Mouse (Mus musculus) embryonic facial prominence, embryonic 11.5 days (tissue): ENCODE measurements around the gene Miga2. TPM values are rescaled to one million over a fixed set of nuclear protein-coding genes. Genes with fewer than 3 reads are reported as not detected.
A peak's percentile ranks its signal among the peaks of the same experiment; 100 is the strongest.

Source experiments
- ATAC-seq: fragments of 200-750 bp; cut with Nextera tagmentation; replicated peaks from 2 replicates; pipeline ENCODE4 v1.8.0; 2017; ENCODE audit warnings: low read depth; ENCODE audit not compliant: insufficient number of reproducible peaks, low FRiP score, low TSS enrichment
- DNase-seq: peaks from one replicate; pipeline ENCODE4 v3.0.0-alpha.2; 2015; ENCODE audit warnings: low spot score
- H3K27ac ChIP-seq: fragments of 300-500 bp; sonication (generic); replicated peaks from 2 replicates; pipeline ENCODE4 v1.5.1; 2014; ENCODE audit warnings: mild to moderate bottlenecking, low read depth, low read length, control low read depth
- H3K27me3 ChIP-seq: fragments of 300-500 bp; sonication (generic); 2 replicates; pipeline ENCODE4 v1.6.1; 2014; ENCODE audit warnings: mild to moderate bottlenecking, low read length, moderate library complexity, mixed read lengths; ENCODE audit not compliant: control insufficient read depth, insufficient read depth
- H3K36me3 ChIP-seq: fragments of 300-500 bp; sonication (generic); replicated peaks from 2 replicates; pipeline ENCODE4 v1.6.1; 2014; ENCODE audit warnings: low read depth, mild to moderate bottlenecking, low read length, moderate library complexity, mixed read lengths; ENCODE audit not compliant: control insufficient read depth, insufficient read depth
- H3K4me1 ChIP-seq: fragments of 300-500 bp; sonication (generic); 2 replicates; pipeline ENCODE4 v1.6.1; 2014; ENCODE audit warnings: low read length, mixed read lengths; ENCODE audit not compliant: control insufficient read depth, insufficient read depth
- H3K4me2 ChIP-seq: fragments of 300-500 bp; sonication (generic); 2 replicates; pipeline ENCODE4 v1.6.1; 2014; ENCODE audit warnings: low read depth, mild to moderate bottlenecking, control low read depth, low read length, moderate library complexity
- H3K4me3 ChIP-seq: fragments of 300-500 bp; sonication (generic); 2 replicates; pipeline ENCODE4 v1.5.1; 2014; ENCODE audit warnings: low read depth, low read length, control low read depth
- H3K9ac ChIP-seq: fragments of 300-500 bp; sonication (generic); replicated peaks from 2 replicates; pipeline ENCODE4 v1.6.1; 2014; ENCODE audit warnings: mild to moderate bottlenecking, control low read depth, low read length
- H3K9me3 ChIP-seq: fragments of 300-500 bp; sonication (generic); replicated peaks from 2 replicates; pipeline ENCODE4 v1.6.1; 2016; ENCODE audit warnings: mild to moderate bottlenecking, low read length, inconsistent platforms, mixed read lengths; ENCODE audit not compliant: control insufficient read depth
- WGBS: fragments of 180-500 bp; shearing (Covaris S2); extraction: QIAGEN DNeasy Blood & Tissue Kit; methylation state at CpG from one replicate; pipeline ENCODE4 v1.1.7; 2014; 5-methylcytosine and 5-hydroxymethylcytosine counted together
- polyA plus RNA-seq: library from polyadenylated mRNA; unstranded; fragments of >200 nt; fragmentation: Nextera tagmentation; extraction: Ambion mirVana; gene quantifications from 2 replicates; pipeline ENCODE4 v1.2.1, GENCODE M21; 2014

Gene Miga2
- polyA plus RNA-seq, 1 experiment from 2014 or later, result 15.6 TPM

GRCm38 (mm10) chr2:30362865-30363264 lies 1.2 kb upstream of the Miga2 start:
- H3K9ac ChIP-seq, result no peak overlapping the region
- H3K9me3 ChIP-seq, result no peaks in the 10 kb centered on the region
- H3K27ac ChIP-seq, result no peak overlapping the region
- peaks cover 2% of the 10 kb centered on the region; the same call in 1 of the 2 replicates for H3K36me3 ChIP-seq
- H3K4me2 ChIP-seq, result no peak overlapping the region
- DNase-seq (no peak), ATAC-seq (no peak)
- no peaks in the 10 kb centered on the region for H3K27me3 ChIP-seq
- 74% methylated on average over 5 of the region's 5 CpGs for WGBS
- peaks cover 5% of the 10 kb centered on the region; the same call in 1 of the 2 replicates for H3K4me1 ChIP-seq
- H3K4me3 ChIP-seq, result no peak overlapping the region

GRCm38 (mm10) chr2:30365281-30366069 lies 1.4 kb downstream of the Miga2 start:
- ATAC-seq (no peak), DNase-seq (no peak)
- Histone ChIP-seq H3K27me3 (no peaks in the 10 kb centered on the region), H3K9me3 (no peaks in the 10 kb centered on the region), H3K4me2 (peak overlapping the region; percentile 88), H3K27ac (no peak overlapping the region), H3K36me3 (peaks cover 9% of the 10 kb centered on the region), H3K4me1 (no peaks in the 10 kb centered on the region), H3K4me3 (peak overlapping the region; percentile 93), H3K9ac (peak overlapping the region; percentile 89; the same call in 1 of the 2 replicates)
- 87% methylated on average over 2 of the region's 2 CpGs for WGBS

- Histone ChIP-seq H3K4me3 (no peak overlapping the region), H3K27ac (no peak overlapping the region), H3K9me3 (no peaks in the 10 kb centered on the region), H3K9ac (no peak overlapping the region), H3K36me3 (peaks cover 12% of the 10 kb centered on the region), H3K4me2 (no peak overlapping the region), H3K4me1 (no peaks in the 10 kb centered on the region), H3K27me3 (no peaks in the 10 kb centered on the region)
- ATAC-seq, result no peak
- WGBS, result 76% methylated on average over 5 of the region's 5 CpGs
- DNase-seq, result no peak
Observed at GRCm38 (mm10) chr2:30366203-30366602, 2.2 kb downstream of the Miga2 start.

- DNase-seq (no peak), ATAC-seq (no peak)
- Histone ChIP-seq H3K4me3 (no peak overlapping the region), H3K9me3 (no peaks in the 10 kb centered on the region), H3K4me1 (no peaks in the 10 kb centered on the region), H3K9ac (no peak overlapping the region), H3K4me2 (no peak overlapping the region), H3K36me3 (peaks cover 21% of the 10 kb centered on the region), H3K27me3 (no peaks in the 10 kb centered on the region), H3K27ac (no peak overlapping the region)
- 95% methylated on average over 8 of the region's 8 CpGs for WGBS
Observed at GRCm38 (mm10) chr2:30371544-30371943, 7.5 kb downstream of the Miga2 start.

- Histone ChIP-seq H3K27me3 (no peaks in the 10 kb centered on the region), H3K4me2 (no peak overlapping the region), H3K9ac (no peak overlapping the region), H3K36me3 (peaks cover 19% of the 10 kb centered on the region), H3K27ac (no peak overlapping the region), H3K4me1 (no peaks in the 10 kb centered on the region), H3K4me3 (no peak overlapping the region), H3K9me3 (no peaks in the 10 kb centered on the region)
- WGBS, result 94% methylated on average over 5 of the region's 5 CpGs
- ATAC-seq (no peak), DNase-seq (no peak)
Observed at GRCm38 (mm10) chr2:30372726-30373125, 8.7 kb downstream of the Miga2 start.

GRCm38 (mm10) chr2:30375893-30376292 lies 11.9 kb downstream of the Miga2 start:
- peaks cover 15% of the 10 kb centered on the region for H3K36me3 ChIP-seq
- no peaks in the 10 kb centered on the region for H3K9me3 ChIP-seq
- H3K4me3 ChIP-seq, result no peak overlapping the region
- no peaks in the 10 kb centered on the region for H3K27me3 ChIP-seq
- DNase-seq, result no peak
- no peaks in the 10 kb centered on the region for H3K4me1 ChIP-seq
- 93% methylated on average over 10 of the region's 10 CpGs for WGBS
- no peak for ATAC-seq
- no peak overlapping the region for H3K27ac ChIP-seq
- H3K4me2 ChIP-seq, result no peak overlapping the region
- no peak overlapping the region for H3K9ac ChIP-seq

- H3K36me3 ChIP-seq, result peaks cover 9% of the 10 kb centered on the region
- no peak overlapping the region for H3K9ac ChIP-seq
- 92% methylated on average over 5 of the region's 5 CpGs for WGBS
- H3K27me3 ChIP-seq, result no peaks in the 10 kb centered on the region
- H3K9me3 ChIP-seq, result no peaks in the 10 kb centered on the region
- H3K4me2 ChIP-seq, result no peak overlapping the region
- H3K27ac ChIP-seq, result no peak overlapping the region
- DNase-seq (no peak), ATAC-seq (no peak)
- H3K4me3 ChIP-seq, result no peak overlapping the region
- H3K4me1 ChIP-seq, result no peaks in the 10 kb centered on the region
Observed at GRCm38 (mm10) chr2:30377721-30378120, 13.7 kb downstream of the Miga2 start.

- no peaks in the 10 kb centered on the region for H3K4me1 ChIP-seq
- H3K9ac ChIP-seq, result no peak overlapping the region
- no peak overlapping the region for H3K27ac ChIP-seq
- H3K9me3 ChIP-seq, result no peaks in the 10 kb centered on the region
- 93% methylated on average over 7 of the region's 7 CpGs for WGBS
- DNase-seq (no peak), ATAC-seq (no peak)
- H3K4me2 ChIP-seq, result no peak overlapping the region
- H3K4me3 ChIP-seq, result no peak overlapping the region
- H3K36me3 ChIP-seq, result peaks cover 3% of the 10 kb centered on the region
- no peaks in the 10 kb centered on the region for H3K27me3 ChIP-seq
Observed at GRCm38 (mm10) chr2:30379307-30379706, 15.3 kb downstream of the Miga2 start.
